Mouse (Mus musculus): Measurements from ENCODE around the gene Ppil4. TPM values are rescaled to one million over a fixed set of nuclear protein-coding genes. Genes with fewer than 3 reads are reported as not detected.
"Not testable (repeated sequence)": the region's sequence is repeated elsewhere in the genome, so short reads cannot be mapped to it uniquely, and the experiment has no call there.

The Ppil4 gene
- polyA plus RNA-seq (2012; rRNA removed): 1.7 and 3.3 TPM in 2 replicates

DNA sequence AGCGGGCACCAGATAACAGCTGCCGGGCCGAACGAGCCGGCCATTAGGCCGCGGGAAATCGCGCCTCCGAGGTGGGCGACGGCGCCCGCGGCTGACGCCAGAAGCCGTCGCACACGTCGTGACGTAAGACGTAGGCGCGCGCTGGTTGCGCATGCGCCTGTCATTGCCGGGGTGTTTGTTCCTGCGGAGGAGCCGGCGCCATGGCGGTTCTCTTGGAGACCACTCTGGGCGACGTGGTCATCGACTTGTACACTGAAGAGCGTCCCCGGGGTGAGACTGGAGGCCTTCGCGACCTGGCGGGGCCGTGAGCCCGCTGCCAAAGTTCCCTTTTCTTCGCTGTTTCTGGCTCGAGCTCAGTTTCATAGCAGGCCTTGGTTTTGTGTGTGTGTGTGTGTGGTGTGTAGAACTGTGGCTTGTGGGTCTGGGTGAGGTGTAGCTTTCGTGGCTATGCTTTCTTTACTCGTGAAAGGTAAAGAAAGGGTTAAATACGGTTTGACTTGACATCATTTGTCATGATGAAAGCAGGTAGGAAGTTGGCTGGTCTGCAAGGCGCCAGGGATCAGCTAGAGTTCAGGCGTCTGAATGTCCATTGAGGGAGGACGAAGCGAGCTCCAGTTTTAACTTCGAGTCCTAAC is at the start of gene Ppil4, which contains the start of gene Ginm1:
Ppil4 (plus strand) TSS at position 141 of the 635 bp plus-strand sequence.
Ginm1 (minus strand) TSS at position 74 of the 635 bp plus-strand sequence.
- TF ChIP-seq CTCF (IDR thresholded peaks at IDR 0.05; ENCODE audit: extremely low read depth, insufficient read length, insufficient replicate concordance, low read depth, low read length) (no peak), POLR2A (IDR thresholded peaks at IDR 0.05; ENCODE audit: low read depth, low read length) (peak; percentile 82)
- under 1% methylated on average over 52 of the region's 52 CpGs for WGBS
- H3K27ac ChIP-seq (ENCODE audit: insufficient read depth, low read depth, low read length): peak within 1 kb of the TSS; percentile 12; the same call in 1 of the 2 replicates
- H3K4me3 ChIP-seq (ENCODE audit: low read depth, low read length): peak within 1 kb of the TSS; percentile 76
- peaks cover 4% of the 10 kb centered on the region; the same call in 1 of the 2 replicates for H3K4me1 ChIP-seq (ENCODE audit: control insufficient read depth, insufficient read depth, insufficient read length, low read length)
- no peaks in the 10 kb centered on the region for H3K27me3 ChIP-seq (ENCODE audit: control insufficient read depth, insufficient read depth, low read length)
- peaks cover 19% of the 10 kb centered on the region for H3K36me3 ChIP-seq (ENCODE audit: control insufficient read depth, insufficient read depth, low read length)

DNA sequence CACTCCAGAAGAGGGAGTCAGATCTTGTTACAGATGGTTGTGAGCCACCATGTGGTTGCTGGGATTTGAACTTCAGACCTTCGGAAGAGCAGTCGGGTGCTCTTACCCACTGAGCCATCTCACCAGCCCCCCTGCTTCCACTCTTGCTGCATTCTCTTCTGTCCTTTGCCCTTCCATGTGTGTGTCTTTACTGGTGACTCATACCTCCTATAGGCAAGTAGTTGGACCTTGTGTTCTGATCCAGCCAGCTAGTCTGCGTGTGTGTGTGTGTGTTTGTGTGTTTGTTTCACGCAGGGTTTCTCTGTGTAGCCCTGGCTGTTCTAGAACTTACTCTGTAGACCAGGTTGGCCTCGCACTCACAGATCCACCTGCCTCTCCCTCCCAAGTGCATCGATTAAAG is 47.2 kb upstream of the Ppil4 start:
- not testable (repeated sequence) for H3K4me1 ChIP-seq (ENCODE audit: control insufficient read depth, insufficient read depth, insufficient read length, low read length); H3K27ac ChIP-seq (ENCODE audit: insufficient read depth, low read depth, low read length); H3K4me3 ChIP-seq (ENCODE audit: low read depth, low read length); H3K27me3 ChIP-seq (ENCODE audit: control insufficient read depth, insufficient read depth, low read length)
- peaks cover 42% of the 10 kb centered on the region for H3K36me3 ChIP-seq (ENCODE audit: control insufficient read depth, insufficient read depth, low read length)
- 80% methylated on average over 6 of the region's 6 CpGs for WGBS

DNA sequence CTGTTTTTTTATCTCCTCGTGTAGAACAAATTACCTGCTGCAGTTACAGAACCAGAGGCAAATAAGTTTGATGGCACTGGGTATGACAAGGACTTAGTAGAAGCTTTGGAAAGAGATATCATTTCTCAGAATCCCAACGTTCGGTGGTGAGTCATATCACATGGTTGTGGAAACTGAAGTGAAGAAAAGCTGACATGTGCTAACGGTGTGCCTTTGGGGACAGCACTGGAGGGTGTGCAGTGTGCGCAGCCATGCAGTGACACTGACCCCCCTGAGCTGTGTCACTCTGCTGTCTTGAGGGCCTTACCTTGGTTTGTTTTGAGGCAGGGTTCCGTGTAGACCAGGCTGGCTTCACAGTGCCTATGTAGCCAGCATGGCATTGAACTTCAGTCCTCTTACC is 43.9 kb upstream of the Ppil4 start:
- H3K36me3 ChIP-seq (ENCODE audit: control insufficient read depth, insufficient read depth, low read length): peaks cover 43% of the 10 kb centered on the region
- WGBS: 85% methylated on average over 6 of the region's 6 CpGs
- TF ChIP-seq CTCF (IDR thresholded peaks at IDR 0.05; ENCODE audit: extremely low read depth, insufficient read length, insufficient replicate concordance, low read depth, low read length) (no peak), POLR2A (IDR thresholded peaks at IDR 0.05; ENCODE audit: low read depth, low read length) (no peak)
- peaks cover 2% of the 10 kb centered on the region; the same call in 1 of the 2 replicates for H3K4me1 ChIP-seq (ENCODE audit: control insufficient read depth, insufficient read depth, insufficient read length, low read length)
- no peak overlapping the region for H3K27ac ChIP-seq (ENCODE audit: insufficient read depth, low read depth, low read length)
- H3K4me3 ChIP-seq (ENCODE audit: low read depth, low read length): no peak overlapping the region
- no peaks in the 10 kb centered on the region for H3K27me3 ChIP-seq (ENCODE audit: control insufficient read depth, insufficient read depth, low read length)

DNA sequence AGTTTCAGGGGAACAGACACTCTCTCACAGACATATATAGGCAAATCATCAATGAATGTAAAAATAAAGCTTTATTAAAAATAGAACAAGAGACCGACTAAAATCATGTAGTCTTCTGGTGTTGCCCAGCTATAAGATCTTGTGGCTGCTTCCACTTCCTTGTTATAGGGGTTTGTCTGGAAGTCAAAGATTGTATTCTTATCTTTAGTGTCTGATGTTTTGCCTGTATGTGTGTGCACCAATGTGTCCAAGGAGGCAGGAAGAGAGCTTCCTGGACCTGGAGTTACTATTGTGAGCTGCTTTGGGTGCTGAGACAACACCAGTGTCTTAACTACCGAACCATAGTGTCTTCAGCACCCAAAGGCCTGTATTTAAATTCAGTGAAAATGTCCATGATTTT is 35.1 kb upstream of the Ppil4 start:
- TF ChIP-seq POLR2A (IDR thresholded peaks at IDR 0.05; ENCODE audit: low read depth, low read length) (no peak), CTCF (IDR thresholded peaks at IDR 0.05; ENCODE audit: extremely low read depth, insufficient read length, insufficient replicate concordance, low read depth, low read length) (no peak)
- H3K4me1 ChIP-seq (ENCODE audit: control insufficient read depth, insufficient read depth, insufficient read length, low read length): no peaks in the 10 kb centered on the region
- WGBS: 90% methylated on average over 2 of the region's 2 CpGs
- H3K27ac ChIP-seq (ENCODE audit: insufficient read depth, low read depth, low read length): no peak overlapping the region
- no peaks in the 10 kb centered on the region for H3K27me3 ChIP-seq (ENCODE audit: control insufficient read depth, insufficient read depth, low read length)
- H3K4me3 ChIP-seq (ENCODE audit: low read depth, low read length): no peak overlapping the region
- H3K36me3 ChIP-seq (ENCODE audit: control insufficient read depth, insufficient read depth, low read length): peaks cover 45% of the 10 kb centered on the region

DNA sequence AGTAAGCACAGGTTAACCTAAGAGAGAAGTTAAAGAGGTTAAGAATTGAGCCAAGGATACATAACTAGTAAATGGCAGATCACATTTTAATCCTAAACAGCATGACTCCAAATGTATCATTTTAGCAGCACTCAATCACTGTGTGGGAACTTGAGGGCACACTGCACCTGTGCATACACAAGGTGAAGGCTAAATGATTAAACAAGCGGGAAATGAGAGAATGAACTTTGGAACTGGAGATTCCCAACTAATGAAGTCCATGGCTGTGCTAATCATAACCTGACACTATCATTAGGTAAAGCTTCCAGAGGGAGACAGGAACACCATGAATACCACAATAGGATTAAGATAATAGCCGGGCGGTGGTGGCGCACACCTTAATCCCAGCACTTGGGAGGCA is 20.3 kb upstream of the Ppil4 start:
- WGBS: 64% methylated on average over 4 of the region's 4 CpGs
- no peak overlapping the region for H3K4me3 ChIP-seq (ENCODE audit: low read depth, low read length)
- H3K27ac ChIP-seq (ENCODE audit: insufficient read depth, low read depth, low read length): no peak overlapping the region
- H3K36me3 ChIP-seq (ENCODE audit: control insufficient read depth, insufficient read depth, low read length): peaks cover 55% of the 10 kb centered on the region
- no peak for TF ChIP-seq CTCF (IDR thresholded peaks at IDR 0.05; ENCODE audit: extremely low read depth, insufficient read length, insufficient replicate concordance, low read depth, low read length)
- no peak for TF ChIP-seq POLR2A (IDR thresholded peaks at IDR 0.05; ENCODE audit: low read depth, low read length)
- no peaks in the 10 kb centered on the region for H3K27me3 ChIP-seq (ENCODE audit: control insufficient read depth, insufficient read depth, low read length)
- H3K4me1 ChIP-seq (ENCODE audit: control insufficient read depth, insufficient read depth, insufficient read length, low read length): no peaks in the 10 kb centered on the region

DNA sequence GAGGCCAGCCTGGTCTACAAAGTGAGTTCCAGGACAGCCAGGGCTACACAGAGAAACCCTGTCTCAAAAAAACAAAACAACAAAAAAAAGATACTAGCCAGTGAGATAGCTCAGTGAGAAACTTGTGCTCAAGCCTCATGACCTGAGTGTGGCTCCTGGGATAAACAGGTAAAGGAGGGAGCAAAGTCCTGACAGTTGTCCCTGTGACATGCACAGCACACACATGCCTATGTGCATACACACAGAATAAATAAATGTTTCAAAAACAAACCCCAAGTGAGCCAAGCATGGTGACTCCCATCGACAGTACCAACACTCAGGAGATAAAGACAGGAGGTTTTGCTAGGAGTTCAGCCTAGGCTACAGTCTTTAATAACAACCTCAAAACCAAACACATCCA is 19.9 kb upstream of the Ppil4 start:
- no peaks in the 10 kb centered on the region for H3K27me3 ChIP-seq (ENCODE audit: control insufficient read depth, insufficient read depth, low read length)
- no peak for TF ChIP-seq POLR2A (IDR thresholded peaks at IDR 0.05; ENCODE audit: low read depth, low read length)
- TF ChIP-seq CTCF (IDR thresholded peaks at IDR 0.05; ENCODE audit: extremely low read depth, insufficient read length, insufficient replicate concordance, low read depth, low read length): no peak
- H3K27ac ChIP-seq (ENCODE audit: insufficient read depth, low read depth, low read length): no peak overlapping the region
- no peaks in the 10 kb centered on the region for H3K4me1 ChIP-seq (ENCODE audit: control insufficient read depth, insufficient read depth, insufficient read length, low read length)
- H3K4me3 ChIP-seq (ENCODE audit: low read depth, low read length): no peak overlapping the region
- peaks cover 51% of the 10 kb centered on the region for H3K36me3 ChIP-seq (ENCODE audit: control insufficient read depth, insufficient read depth, low read length)
- 91% methylated on average over 1 of the region's 1 CpGs for WGBS

DNA sequence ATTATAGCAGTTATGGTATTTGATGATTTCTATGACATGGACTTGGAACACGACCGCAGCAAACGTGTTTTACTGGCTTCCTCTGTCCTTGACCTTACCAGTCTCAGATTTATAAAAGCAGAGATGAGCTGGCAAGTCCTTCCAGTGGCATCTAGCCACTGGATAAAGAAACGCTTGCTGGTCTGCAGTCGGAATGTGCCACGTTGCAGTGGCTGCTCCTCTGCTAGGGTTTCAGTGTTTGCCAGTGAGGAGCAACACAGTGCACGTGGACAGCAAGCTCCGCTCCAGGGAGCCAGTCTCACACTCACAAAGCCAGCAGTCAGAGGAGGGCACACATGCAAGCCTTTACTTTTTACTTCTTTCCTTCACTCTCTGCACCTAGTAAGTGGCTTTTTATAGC is 17.3 kb upstream of the Ppil4 start:
- no peak for TF ChIP-seq POLR2A (IDR thresholded peaks at IDR 0.05; ENCODE audit: low read depth, low read length)
- TF ChIP-seq CTCF (IDR thresholded peaks at IDR 0.05; ENCODE audit: extremely low read depth, insufficient read length, insufficient replicate concordance, low read depth, low read length): no peak
- no peaks in the 10 kb centered on the region for H3K27me3 ChIP-seq (ENCODE audit: control insufficient read depth, insufficient read depth, low read length)
- peaks cover 39% of the 10 kb centered on the region for H3K36me3 ChIP-seq (ENCODE audit: control insufficient read depth, insufficient read depth, low read length)
- no peak overlapping the region for H3K27ac ChIP-seq (ENCODE audit: insufficient read depth, low read depth, low read length)
- no peaks in the 10 kb centered on the region for H3K4me1 ChIP-seq (ENCODE audit: control insufficient read depth, insufficient read depth, insufficient read length, low read length)
- H3K4me3 ChIP-seq (ENCODE audit: low read depth, low read length): no peak overlapping the region
- 90% methylated on average over 8 of the region's 8 CpGs for WGBS
